Comparison of ENCODE assay signal across 31 mouse cellular contexts in genomic region chr8:123401936-123402335, GRCm38 (mm10). TPM values are rescaled to one million over a fixed set of nuclear protein-coding genes. Genes with fewer than 3 reads are reported as not detected.
A peak's percentile ranks its signal among the peaks of the same experiment; 100 is the strongest.
DNase-seq lines count a peak whose midpoint lies in the region; ATAC-seq and TF ChIP-seq lines count a peak whose summit lies in the region.
"Had no signal": no experiment of that assay in that cellular context is flagged by ENCODE, and none has a peak within 500 bp of the region (broad histone marks: within the 10 kb centered on the region; RNA-seq: fewer than 3 reads in every experiment).

No protein-coding gene starts in this region.

- H3K4me1 ChIP-seq in heart, postnatal 0 days (ENCODE audit: control insufficient read depth, insufficient read depth): no peaks in the 10 kb centered on the region

- no peak for ATAC-seq in heart, postnatal 0 days (ENCODE audit: insufficient read depth, low read depth)
- ATAC-seq: activated CD4-positive, CD25-positive, alpha-beta regulatory T cell, adult 4 months; CD4-positive, CD25-positive, alpha-beta regulatory T cell, adult 4 months; forebrain, embryonic 14.5 days; Patski had no signal

- no peaks in the 10 kb centered on the region for H3K27me3 ChIP-seq in heart, postnatal 0 days (ENCODE audit: control insufficient read depth, insufficient read depth, low read length)
- H3K27me3 ChIP-seq: CH12.LX; embryonic facial prominence, embryonic 13.5 days; embryonic facial prominence, embryonic 15.5 days; forebrain, embryonic 12.5 days; Patski had no signal

- no peak overlapping the region for H3K4me3 ChIP-seq in gastrocnemius, adult 2 months
- H3K4me3 ChIP-seq in heart, postnatal 0 days (ENCODE audit: low read depth, low read length): no peak overlapping the region
- H3K4me3 ChIP-seq: embryonic facial prominence, embryonic 13.5 days; embryonic facial prominence, embryonic 15.5 days; erythroblast, embryonic 14.5 days; forebrain, embryonic 10.5 days; forebrain, embryonic 12.5 days had no signal

- TF ChIP-seq CTCF in gastrocnemius, adult 2 months (IDR thresholded peaks at IDR 0.05): no peak
- TF ChIP-seq CTCF in heart, postnatal 0 days (IDR thresholded peaks at IDR 0.05; ENCODE audit: low read depth): no peak

- no peak overlapping the region for H3K4me2 ChIP-seq in heart, postnatal 0 days (ENCODE audit: low read depth, low read length)
- H3K4me2 ChIP-seq: embryonic facial prominence, embryonic 13.5 days; embryonic facial prominence, embryonic 15.5 days; forebrain, embryonic 12.5 days had no signal

- intact Hi-C loops in gastrocnemius, adult 2 months (cut with DNase I): no loop called here

- H3K36me3 ChIP-seq in heart, postnatal 0 days (replicated peaks; ENCODE audit: control insufficient read depth, insufficient read depth, low read length): peaks cover 65% of the 10 kb centered on the region

- peak; percentile 2 for DNase-seq in gastrocnemius, adult 2 months
- no peak for DNase-seq in gastrocnemius, adult 8-10 months (ENCODE audit: low spot score in 2 of 2)
- no peak for DNase-seq in heart, postnatal 0 days (ENCODE audit: low spot score)
- DNase-seq in heart, postnatal 4 days: no peak
- DNase-seq in thymus, postnatal 0 days (ENCODE audit: low spot score): peak; percentile 60
- no peak for DNase-seq in thymus, adult 18-20 months
- DNase-seq in thymus, postnatal 4 days: peak; percentile 56
- DNase-seq: adrenal gland, adult 8-10 months; adrenal gland, postnatal 14 days; adrenal gland, postnatal 36 days; B cell, adult 2 months; cerebellum, adult 11-12 months; cerebellum, adult 2 months; cerebellum, adult 9-10 months; cerebellum, postnatal 10 days; cerebellum, postnatal 25 days; embryo, embryonic 11 days had no signal

- no peak for TF ChIP-seq EP300 in heart, postnatal 0 days (IDR thresholded peaks at IDR 0.05; ENCODE audit: low read depth)

- no peak overlapping the region for H3K9ac ChIP-seq in heart, postnatal 0 days (replicated peaks; ENCODE audit: low read depth, low read length)
- H3K9ac ChIP-seq: embryonic facial prominence, embryonic 13.5 days; embryonic facial prominence, embryonic 15.5 days; forebrain, embryonic 12.5 days had no signal

- H3K27ac ChIP-seq in gastrocnemius, adult 2 months: no peak overlapping the region
- peak overlapping the region; percentile 33; the same call in 1 of the 2 replicates for H3K27ac ChIP-seq in heart, postnatal 0 days (ENCODE audit: low read depth)
- H3K27ac ChIP-seq: embryonic facial prominence, embryonic 13.5 days; embryonic facial prominence, embryonic 15.5 days; forebrain, embryonic 10.5 days; forebrain, embryonic 12.5 days had no signal

- 84% methylated on average over 9 of the region's 9 CpGs for WGBS in heart, postnatal 0 days

- no peaks in the 10 kb centered on the region for H3K9me3 ChIP-seq in heart, postnatal 0 days (replicated peaks; ENCODE audit: control insufficient read depth, low read length)
- H3K9me3 ChIP-seq: embryonic facial prominence, embryonic 13.5 days; embryonic facial prominence, embryonic 15.5 days; forebrain, embryonic 10.5 days; forebrain, embryonic 12.5 days; G1E had no signal

RNA-seq across cellular contexts. Expression of gene Mc1r, which starts 5.0 kb away (rescaled TPM):
- total RNA-seq in gastrocnemius, adult 2 months (2021): not detected
- total RNA-seq in gastrocnemius, adult 8-10 months (2022): under 1 TPM in 1 of 4 experiments, not detected in 3; 0.08 TPM
- not detected in 2 replicates for total RNA-seq in heart, postnatal 0 days (2014; rRNA removed; ENCODE audit: low replicate concordance)
- polyA plus RNA-seq in heart, postnatal 0 days (2015; fragmentation: Nextera tagmentation; extraction: Ambion mirVana): not detected in 2 replicates
- total RNA-seq in heart, postnatal 4 days (2021): not detected
- polyA plus RNA-seq in thymus, postnatal 0 days (2015; fragmentation: Nextera tagmentation; extraction: Ambion mirVana): 0.28 and 0.56 TPM in 2 replicates
- total RNA-seq: adrenal gland, adult 18-20 months; adrenal gland, postnatal 14 days; adrenal gland, postnatal 36 days; common myeloid progenitor, adult 5-6 weeks had no signal
- polyA plus RNA-seq: activated CD4-positive, CD25-positive, alpha-beta regulatory T cell, adult 4 months; embryonic facial prominence, embryonic 11.5 days had no signal

RNA-seq across cellular contexts. Expression of gene Tubb3, which starts 9.3 kb away (rescaled TPM):
- not detected for total RNA-seq in gastrocnemius, adult 2 months (2021)
- total RNA-seq in gastrocnemius, adult 8-10 months (2022): under 1 TPM in 2 of 4 experiments, not detected in 2; 0.17 to 0.24 TPM
- 1.8 and 6.1 TPM in 2 replicates for total RNA-seq in heart, postnatal 0 days (2014; rRNA removed; ENCODE audit: low replicate concordance)
- 0.40 and 1.3 TPM in 2 replicates for polyA plus RNA-seq in heart, postnatal 0 days (2015; fragmentation: Nextera tagmentation; extraction: Ambion mirVana)
- total RNA-seq in heart, postnatal 4 days (2021): 1 to 10 TPM; 1.8 to 2.5 TPM
- polyA plus RNA-seq in thymus, postnatal 0 days (2015; fragmentation: Nextera tagmentation; extraction: Ambion mirVana): 11.9 and 16.3 TPM in 2 replicates

RNA-seq across cellular contexts. Expression of gene Def8, which starts 21.4 kb away (rescaled TPM):
- total RNA-seq in gastrocnemius, adult 2 months (2021): 10 to 100 TPM; 38.5 to 39.1 TPM
- total RNA-seq in gastrocnemius, adult 8-10 months (2022): 10 to 100 TPM; 36.9 to 47.1 (median 38.2) TPM
- total RNA-seq in heart, postnatal 0 days (2014; rRNA removed; ENCODE audit: low replicate concordance): 35.6 and 91.5 TPM in 2 replicates
- polyA plus RNA-seq in heart, postnatal 0 days (2015; fragmentation: Nextera tagmentation; extraction: Ambion mirVana): 28.3 and 30.9 TPM in 2 replicates
- 10 to 100 TPM; 65.4 to 68.0 TPM for total RNA-seq in heart, postnatal 4 days (2021)
- polyA plus RNA-seq in thymus, postnatal 0 days (2015; fragmentation: Nextera tagmentation; extraction: Ambion mirVana): 21.3 and 24.0 TPM in 2 replicates

RNA-seq across cellular contexts. Expression of gene Tcf25, which starts 28.4 kb away (rescaled TPM):
- 100 to 1,000 TPM; 134 to 140 TPM for total RNA-seq in gastrocnemius, adult 2 months (2021)
- 100 to 1,000 TPM; 125 to 155 (median 141) TPM for total RNA-seq in gastrocnemius, adult 8-10 months (2022)
- total RNA-seq in heart, postnatal 0 days (2014; rRNA removed; ENCODE audit: low replicate concordance): 172 and 193 TPM in 2 replicates
- 123 and 127 TPM in 2 replicates for polyA plus RNA-seq in heart, postnatal 0 days (2015; fragmentation: Nextera tagmentation; extraction: Ambion mirVana)
- total RNA-seq in heart, postnatal 4 days (2021): 100 to 1,000 TPM; 174 to 178 TPM
- 155 and 165 TPM in 2 replicates for polyA plus RNA-seq in thymus, postnatal 0 days (2015; fragmentation: Nextera tagmentation; extraction: Ambion mirVana)

Comparison
In these comparisons a context has a peak if more than half of its experiments do, and no peak if none do; other contexts are left out.
1. DNase-seq: peak in gastrocnemius, adult 2 months (single experiment), thymus, postnatal 0 days (single experiment) and thymus, postnatal 4 days (single experiment); none in gastrocnemius, adult 8-10 months (0 of 2), heart, postnatal 0 days (single experiment), heart, postnatal 4 days (single experiment) and thymus, adult 18-20 months (0 of 2).